Mouse (Mus musculus) cerebellum, adult 2 months (tissue): Measurements from ENCODE around the gene Kcna5.

Experiments used
- CTCF ChIP-seq: fragments of 200-500 bp; IDR thresholded peaks from 2 replicates; pipeline ENCODE4 v1.5.1; 2011; ENCODE audit warnings: low read depth, mild to moderate bottlenecking, control low read depth, low read length, moderate library complexity, borderline replicate concordance; ENCODE audit not compliant: insufficient read depth
- POLR2A ChIP-seq: fragments of 200-500 bp; IDR thresholded peaks from 2 replicates; pipeline ENCODE4 v1.6.1; 2011; ENCODE audit warnings: low read length, control low read depth, borderline replicate concordance; ENCODE audit not compliant: insufficient read depth

GRCm38 (mm10) chr6:126497173-126497839 lies 37.9 kb downstream of the Kcna5 start:
- no peak for TF ChIP-seq CTCF
- TF ChIP-seq POLR2A: no peak
